Mouse (Mus musculus): ENCODE results near the gene Akap6.

DNA sequence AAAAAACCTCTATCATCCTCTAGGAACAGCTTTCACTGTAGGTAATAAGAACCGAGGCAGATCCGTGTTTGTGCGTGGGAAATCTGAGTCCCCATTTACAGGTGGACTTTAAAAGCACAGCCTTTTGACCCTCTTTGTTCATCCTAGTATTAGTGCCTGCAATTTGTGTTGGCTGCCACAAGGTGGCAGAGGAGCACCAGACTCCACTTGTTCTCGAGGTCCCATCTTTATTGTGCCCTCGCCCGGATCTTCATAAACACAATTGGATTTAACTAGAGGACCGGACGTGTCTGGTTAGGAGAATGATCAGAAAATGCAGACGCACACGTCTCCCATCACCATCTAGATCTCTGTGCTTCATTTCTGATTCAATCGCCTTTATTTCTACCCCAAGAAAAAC is 219.8 kb downstream of the Akap6 start:
- peak; percentile 71 for TF ChIP-seq CTCF (conservative IDR thresholded peaks at IDR 0.05; ENCODE audit: low read length)
- no peak for TF ChIP-seq NANOG (IDR thresholded peaks at IDR 0.05; ENCODE audit: borderline replicate concordance, low read length)
- TF ChIP-seq POU5F1 (IDR thresholded peaks at IDR 0.05; ENCODE audit: borderline replicate concordance, low read length) = no peak

Data from E14TG2a.4 (cell line).